10 mouse cellular contexts compared by ENCODE assay signal in genomic region chr15:95743856-95744255, GRCm38 (mm10).
"Had no signal": no experiment of that assay in that cellular context is flagged by ENCODE, and none has a peak within 500 bp of the region (broad histone marks: within the 10 kb centered on the region; RNA-seq: fewer than 3 reads in every experiment).

No protein-coding gene starts in this region.

- H3K4me3 ChIP-seq: hindbrain, embryonic 15.5 days; left cerebral cortex, adult 2 months; liver, embryonic 13.5 days had no signal

- H3K27me3 ChIP-seq: hindbrain, embryonic 15.5 days; liver, embryonic 13.5 days had no signal

- H3K9me3 ChIP-seq: hindbrain, embryonic 15.5 days; liver, embryonic 13.5 days had no signal

- H3K4me2 ChIP-seq: hindbrain, embryonic 15.5 days; liver, embryonic 13.5 days; lung, embryonic 14.5 days had no signal

- H3K9ac ChIP-seq: hindbrain, embryonic 15.5 days; liver, embryonic 13.5 days; lung, embryonic 14.5 days had no signal

- H3K27ac ChIP-seq: hindbrain, embryonic 15.5 days; left cerebral cortex, adult 2 months; liver, embryonic 13.5 days; macrophage had no signal

- H3K4me1 ChIP-seq: liver, embryonic 13.5 days had no signal

- ATAC-seq: intestine, postnatal 0 days; lung, postnatal 0 days had no signal

- H3K36me3 ChIP-seq: hindbrain, embryonic 15.5 days; liver, embryonic 13.5 days had no signal

- DNase-seq: layer of hippocampus, postnatal 36 days; liver, embryonic 13.5 days; lung, embryonic 14.5 days; midbrain, embryonic 14.5 days; thymus, postnatal 25 days had no signal
